Mouse (Mus musculus): ENCODE measurements around the gene Zfp462. TPM values are rescaled to one million over a fixed set of nuclear protein-coding genes. Genes with fewer than 3 reads are reported as not detected.

The Zfp462 gene
- polyA plus RNA-seq, 1 experiment from 2014 or later: 3.6 TPM

- Histone ChIP-seq H3K27me3 (no peaks in the 10 kb centered on the region), H3K4me3 (no peak overlapping the region), H3K9me3 (no peaks in the 10 kb centered on the region), H3K36me3 (no peaks in the 10 kb centered on the region), H3K4me2 (no peak overlapping the region), H3K9ac (no peak overlapping the region), H3K4me1 (peaks cover 5% of the 10 kb centered on the region; the same call in 1 of the 2 replicates), H3K27ac (no peak overlapping the region)
- WGBS: 75% methylated on average over 13 of the region's 13 CpGs
- ATAC-seq (ENCODE audit: borderline replicate concordance, extremely low read depth, low FRiP score, low TSS enrichment): no peak
These were observed 183.4 kb downstream of the Zfp462 start for GRCm38 (mm10) chr4:55128088-55128835.

Data from lung, embryonic 15.5 days (tissue).